Mouse (Mus musculus): ENCODE data around the gene Moxd1. TPM values are rescaled to one million over a fixed set of nuclear protein-coding genes. Genes with fewer than 3 reads are reported as not detected.

Gene Moxd1
- polyA plus RNA-seq (2015; fragmentation: Nextera tagmentation; extraction: Ambion mirVana) = 4.5 and 4.6 TPM in 2 replicates

DNA sequence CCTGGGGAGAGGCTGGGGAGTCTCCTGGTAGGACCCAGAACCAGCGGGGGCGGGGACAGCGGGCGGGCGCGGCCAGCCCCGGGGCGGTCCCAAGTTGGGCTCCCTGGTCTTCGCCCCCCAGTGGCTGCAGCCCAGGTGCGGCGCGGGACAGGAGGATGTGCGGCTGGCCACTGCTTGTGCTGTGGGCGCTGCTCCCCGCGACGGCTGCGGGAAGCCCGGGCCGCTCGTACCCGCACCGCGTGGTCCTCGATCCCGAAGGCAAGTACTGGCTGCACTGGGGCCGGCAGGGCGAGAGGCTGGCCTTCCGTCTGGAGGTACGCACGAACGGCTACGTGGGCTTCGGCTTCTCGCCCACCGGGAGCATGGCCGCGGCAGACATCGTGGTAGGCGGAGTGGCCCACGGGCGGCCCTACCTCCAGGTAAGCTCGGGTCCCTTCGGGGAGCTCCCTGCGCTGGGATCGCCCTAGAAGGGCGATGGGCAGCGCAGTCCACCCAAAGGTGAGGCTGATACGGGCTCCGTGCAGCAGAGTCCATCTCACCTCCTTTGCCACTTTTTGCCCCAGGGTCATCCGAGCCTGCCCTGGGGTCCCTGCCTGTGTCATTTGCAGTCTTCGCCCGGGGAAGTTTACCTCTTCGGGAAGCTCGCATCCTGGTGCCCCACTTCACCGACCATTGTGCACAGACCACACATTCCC is at the start of gene Moxd1:
Gene Moxd1 (plus strand): TSS at position 69 of the 695 bp plus-strand sequence.

Other genes with a start within 250 kb of the Moxd1 start
- not detected in 2 replicates for gene Taar6, start 237.9 kb upstream of the Moxd1 start, polyA plus RNA-seq (2015; fragmentation: Nextera tagmentation; extraction: Ambion mirVana)
- not detected in 2 replicates for gene Taar7a, start 230.0 kb upstream of the Moxd1 start, polyA plus RNA-seq (2015; fragmentation: Nextera tagmentation; extraction: Ambion mirVana)
- not detected in 2 replicates for gene Taar7b, start 223.6 kb upstream of the Moxd1 start, polyA plus RNA-seq (2015; fragmentation: Nextera tagmentation; extraction: Ambion mirVana)
- not detected in 2 replicates for gene Taar7d, start 196.3 kb upstream of the Moxd1 start, polyA plus RNA-seq (2015; fragmentation: Nextera tagmentation; extraction: Ambion mirVana)
- gene Taar7e, start 185.9 kb upstream of the Moxd1 start, polyA plus RNA-seq (2015; fragmentation: Nextera tagmentation; extraction: Ambion mirVana) = not detected in 2 replicates
- not detected in 2 replicates for gene Taar7f, start 174.0 kb upstream of the Moxd1 start, polyA plus RNA-seq (2015; fragmentation: Nextera tagmentation; extraction: Ambion mirVana)
- not detected in 2 replicates for gene Taar8a, start 147.0 kb upstream of the Moxd1 start, polyA plus RNA-seq (2015; fragmentation: Nextera tagmentation; extraction: Ambion mirVana)
- gene Taar8b, start 131.2 kb upstream of the Moxd1 start, polyA plus RNA-seq (2015; fragmentation: Nextera tagmentation; extraction: Ambion mirVana) = not detected in 2 replicates
- not detected in 2 replicates for gene Taar8c, start 121.6 kb upstream of the Moxd1 start, polyA plus RNA-seq (2015; fragmentation: Nextera tagmentation; extraction: Ambion mirVana)
- not detected in 2 replicates for gene Taar9, start 114.0 kb upstream of the Moxd1 start, polyA plus RNA-seq (2015; fragmentation: Nextera tagmentation; extraction: Ambion mirVana)
- gene Stx7, start 74.2 kb upstream of the Moxd1 start, polyA plus RNA-seq (2015; fragmentation: Nextera tagmentation; extraction: Ambion mirVana) = 272 and 281 TPM in 2 replicates